Mouse (Mus musculus) activated CD4-positive, CD25-positive, alpha-beta regulatory T cell, adult 4 months (primary cell): ENCODE measurements around the gene Nr6a1. TPM values are rescaled to one million over a fixed set of nuclear protein-coding genes. Genes with fewer than 3 reads are reported as not detected.

ENCODE experiments used
- ATAC-seq: one replicate; pipeline ENCODE4 v1.8.0; 2017
- polyA plus RNA-seq, 2 experiments: library from polyadenylated mRNA; unstranded; fragments of 100-300 nt; shearing (Covaris generic); gene quantifications; one replicate each; pipeline ENCODE4 v1.2.1; 2017

The Nr6a1 gene
- polyA plus RNA-seq, 2 experiments from 2014 or later: 0.37 to 0.40 TPM

- no peak for ATAC-seq
Observed at GRCm38 (mm10) chr2:38866711-38867110, 60.8 kb downstream of the Nr6a1 start.

- peak; percentile 63 for ATAC-seq
Observed at GRCm38 (mm10) chr2:38864011-38864410, 63.5 kb downstream of the Nr6a1 start.

- no peak for ATAC-seq
Observed at GRCm38 (mm10) chr2:38851797-38852196, 75.7 kb downstream of the Nr6a1 start.

- ATAC-seq: no peak
Observed at GRCm38 (mm10) chr2:38846319-38846718, 81.2 kb downstream of the Nr6a1 start.

GRCm38 (mm10) chr2:38835489-38835888 lies 92.0 kb downstream of the Nr6a1 start:
- ATAC-seq: no peak

GRCm38 (mm10) chr2:38831976-38832375 lies 95.5 kb downstream of the Nr6a1 start:
- ATAC-seq: no peak

- ATAC-seq: no peak
Observed at GRCm38 (mm10) chr2:38829521-38829920, 98.0 kb downstream of the Nr6a1 start.

- no peak for ATAC-seq
Observed at GRCm38 (mm10) chr2:38827801-38828306, 99.6 kb downstream of the Nr6a1 start.

GRCm38 (mm10) chr2:38826189-38826588 lies 101.3 kb downstream of the Nr6a1 start:
- no peak for ATAC-seq

- no peak for ATAC-seq
Observed at GRCm38 (mm10) chr2:38824791-38825768, 102.4 kb downstream of the Nr6a1 start.

GRCm38 (mm10) chr2:38823912-38824583 lies 103.4 kb downstream of the Nr6a1 start:
- peak; percentile 44 for ATAC-seq

- no peak for ATAC-seq
Observed at GRCm38 (mm10) chr2:38823406-38823805, 104.1 kb downstream of the Nr6a1 start.

- peak; percentile 28 for ATAC-seq
Observed at GRCm38 (mm10) chr2:38822995-38823394, 104.5 kb downstream of the Nr6a1 start.

- no peak for ATAC-seq
Observed at GRCm38 (mm10) chr2:38817487-38817886, 110.0 kb downstream of the Nr6a1 start.

GRCm38 (mm10) chr2:38797087-38797624 lies 130.3 kb downstream of the Nr6a1 start:
- peak; percentile 63 for ATAC-seq

GRCm38 (mm10) chr2:38787338-38787737 lies 140.2 kb downstream of the Nr6a1 start:
- ATAC-seq: no peak

- no peak for ATAC-seq
Observed at GRCm38 (mm10) chr2:38786216-38786960, 141.1 kb downstream of the Nr6a1 start.

- ATAC-seq: no peak
Observed at GRCm38 (mm10) chr2:38785113-38785512, 142.4 kb downstream of the Nr6a1 start.

- ATAC-seq: no peak
Observed at GRCm38 (mm10) chr2:38784396-38784795, 143.1 kb downstream of the Nr6a1 start.

GRCm38 (mm10) chr2:38783364-38783763 lies 144.1 kb downstream of the Nr6a1 start:
- ATAC-seq: no peak

- ATAC-seq: no peak
Observed at GRCm38 (mm10) chr2:38782731-38783130, 144.8 kb downstream of the Nr6a1 start.

- no peak for ATAC-seq
Observed at GRCm38 (mm10) chr2:38781945-38782720, 145.4 kb downstream of the Nr6a1 start.
